Mouse (Mus musculus) T-helper 17 cell (primary cell): ENCODE results near the gene Hist1h1d.
"Not testable (repeated sequence)": the region's sequence is repeated elsewhere in the genome, so short reads cannot be mapped to it uniquely, and the experiment has no call there.

ENCODE experiments used
- in situ Hi-C, 2 experiments: fragments of 300-600 bp; cut with MboI, MseI; formaldehyde crosslinking; loops; 1 replicate in 1 of 2; 2 replicates in 1 of 2; pipeline ENCODE4 v1.15.1; 2025; ENCODE audit warnings: high pct_unique_total_duplicates in 2 of 2

Hist1h1d gene

GRCm38 (mm10) chr13:23583387-23584068, 30.5 kb downstream of the Hist1h1d start:
- in situ Hi-C loops: loop anchor here in 1 of 2 experiments (5.0 kb wide), 1 partner anchor 51 kb away; the partner anchor contains the start of genes Hist1h2af and Hist1h4h

GRCm38 (mm10) chr13:23584331-23584730, 31.3 kb downstream of the Hist1h1d start:
- in situ Hi-C loops: loop anchor here in 1 of 2 experiments (5.0 kb wide), 1 partner anchor 52 kb away; the partner anchor contains the start of genes Hist1h2af and Hist1h4h

GRCm38 (mm10) chr13:23585029-23585441, 32.0 kb downstream of the Hist1h1d start:
- in situ Hi-C loops: no loop called here

- in situ Hi-C loops: not testable (repeated sequence)
Observed at GRCm38 (mm10) chr13:23585442-23586098, 32.5 kb downstream of the Hist1h1d start.

GRCm38 (mm10) chr13:23586099-23586939, 33.3 kb downstream of the Hist1h1d start:
- in situ Hi-C loops: no loop called here

GRCm38 (mm10) chr13:23586940-23587225, 33.8 kb downstream of the Hist1h1d start:
- in situ Hi-C loops: no loop called here

GRCm38 (mm10) chr13:23591206-23591605, 38.1 kb downstream of the Hist1h1d start:
- in situ Hi-C loops: no loop called here

- in situ Hi-C loops: not testable (repeated sequence)
Observed at GRCm38 (mm10) chr13:23591886-23592285, 38.8 kb downstream of the Hist1h1d start.

GRCm38 (mm10) chr13:23592614-23593013, 39.6 kb downstream of the Hist1h1d start:
- in situ Hi-C loops: no loop called here

GRCm38 (mm10) chr13:23593051-23593770, 40.1 kb downstream of the Hist1h1d start:
- in situ Hi-C loops: no loop called here

GRCm38 (mm10) chr13:23595185-23595584, 42.1 kb downstream of the Hist1h1d start:
- in situ Hi-C loops: loop anchor here in 1 of 2 experiments (5.0 kb wide), 1 partner anchor 158 kb away; no protein-coding TSS in a partner anchor

GRCm38 (mm10) chr13:23595622-23596372, 42.7 kb downstream of the Hist1h1d start:
- in situ Hi-C loops: loop anchor here in 1 of 2 experiments (5.0 kb wide), 1 partner anchor 158 kb away; no protein-coding TSS in a partner anchor

- in situ Hi-C loops: loop anchor here in 1 of 2 experiments (5.0 kb wide), 1 partner anchor 161 kb away; no protein-coding TSS in a partner anchor
Observed at GRCm38 (mm10) chr13:23597957-23598356, 44.9 kb downstream of the Hist1h1d start.

GRCm38 (mm10) chr13:23603182-23603699, 50.2 kb downstream of the Hist1h1d start:
- in situ Hi-C loops: no loop called here

GRCm38 (mm10) chr13:23604452-23604851, 51.4 kb downstream of the Hist1h1d start:
- in situ Hi-C loops: no loop called here

GRCm38 (mm10) chr13:23605052-23605451, 52.0 kb downstream of the Hist1h1d start:
- in situ Hi-C loops: no loop called here

GRCm38 (mm10) chr13:23609209-23609608, 56.1 kb downstream of the Hist1h1d start:
- in situ Hi-C loops: no loop called here

- in situ Hi-C loops: no loop called here
Observed at GRCm38 (mm10) chr13:23609844-23610243, 56.8 kb downstream of the Hist1h1d start.
